Mouse (Mus musculus): Measurements from ENCODE around the gene Ube2d2b. TPM values are rescaled to one million over a fixed set of nuclear protein-coding genes. Genes with fewer than 3 reads are reported as not detected.
A peak's percentile ranks its signal among the peaks of the same experiment; 100 is the strongest.

The Ube2d2b gene
- polyA plus RNA-seq, 1 experiment from 2014 or later = 0.39 TPM

DNA sequence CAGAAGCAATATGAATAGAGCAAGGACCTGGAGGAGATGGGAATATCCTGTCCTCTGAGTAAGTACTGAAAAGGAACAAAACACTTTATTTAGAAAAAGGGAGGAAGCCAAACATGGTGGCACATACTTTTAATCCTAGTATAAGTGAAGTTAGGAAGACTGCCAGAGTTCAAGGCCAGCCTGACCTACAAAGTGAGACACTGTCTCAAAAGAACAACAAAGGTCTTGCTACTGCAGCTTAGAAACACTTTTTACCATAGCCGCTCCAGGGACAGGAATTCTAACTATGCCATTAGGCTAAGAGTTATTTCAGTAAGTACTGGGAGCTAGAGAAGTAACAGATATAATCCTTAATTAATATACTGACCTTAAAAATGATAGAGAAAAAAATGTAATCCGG, 15.2 kb upstream of the Ube2d2b start:
- H3K4me1 ChIP-seq = no peaks in the 10 kb centered on the region
- H3K4me2 ChIP-seq = no peak overlapping the region
- no peak overlapping the region for H3K9ac ChIP-seq
- no peaks in the 10 kb centered on the region for H3K27me3 ChIP-seq (replicated peaks)
- H3K9me3 ChIP-seq (replicated peaks) = no peaks in the 10 kb centered on the region
- peaks cover 87% of the 10 kb centered on the region for H3K36me3 ChIP-seq
- 93% methylated on average over 2 of the region's 2 CpGs for WGBS (ENCODE audit: insufficient replicate concordance)
- no peak for ATAC-seq
- H3K27ac ChIP-seq = no peak overlapping the region
- no peak overlapping the region for H3K4me3 ChIP-seq

DNA sequence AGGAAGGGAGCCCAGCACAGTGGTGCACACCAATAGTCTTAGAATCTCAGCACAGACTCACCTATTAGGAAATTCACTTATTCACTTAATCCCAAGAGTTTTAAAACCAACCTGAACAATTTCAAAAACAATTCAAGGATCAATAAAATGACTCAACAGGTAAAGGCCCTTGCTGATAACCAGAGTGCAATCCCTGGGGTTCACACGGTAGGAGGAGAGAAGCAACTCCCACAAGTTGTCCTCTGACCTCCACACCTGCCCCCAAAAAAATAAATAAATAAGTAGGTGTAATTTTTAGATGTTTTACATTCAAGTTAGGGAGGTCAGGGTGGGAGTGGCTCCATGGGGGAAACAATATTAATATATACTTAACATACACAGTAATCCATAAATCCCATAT, 7.4 kb upstream of the Ube2d2b start:
- Histone ChIP-seq H3K4me1 (0 out of 2 replicates have a peak, but pooled peaks cover 3% of the 10 kb centered on the region), H3K27ac (no peak overlapping the region), H3K9me3 (replicated peaks) (no peaks in the 10 kb centered on the region), H3K4me2 (no peak overlapping the region), H3K36me3 (peaks cover 26% of the 10 kb centered on the region), H3K27me3 (replicated peaks) (no peaks in the 10 kb centered on the region), H3K9ac (no peak overlapping the region), H3K4me3 (no peak overlapping the region)
- ATAC-seq = no peak
- 91% methylated on average over 1 of the region's 1 CpGs for WGBS (ENCODE audit: insufficient replicate concordance)

DNA sequence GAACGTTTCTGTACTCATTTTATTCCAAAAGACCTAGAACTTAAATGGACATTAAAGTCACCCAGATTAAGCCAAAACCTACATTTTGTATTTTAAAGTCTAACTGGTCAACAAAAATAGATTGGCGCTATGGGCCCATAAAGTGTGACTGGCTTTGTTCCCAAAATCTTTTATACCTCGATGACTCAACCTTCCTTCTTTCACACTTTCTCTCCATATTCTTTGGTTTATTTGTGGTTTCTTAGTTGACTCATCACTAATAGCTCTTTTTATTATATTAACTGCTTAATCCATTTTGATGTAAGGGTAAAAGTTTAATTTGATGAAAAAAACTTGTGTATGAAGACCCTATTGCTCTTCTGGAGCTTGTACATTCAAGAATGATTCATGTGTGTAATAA, 1.5 kb downstream of the Ube2d2b start:
- Histone ChIP-seq H3K4me1 (peaks cover 18% of the 10 kb centered on the region), H3K27ac (no peak overlapping the region), H3K9ac (no peak overlapping the region), H3K36me3 (peaks cover 22% of the 10 kb centered on the region), H3K9me3 (replicated peaks) (no peaks in the 10 kb centered on the region), H3K27me3 (replicated peaks) (no peaks in the 10 kb centered on the region), H3K4me3 (no peak overlapping the region), H3K4me2 (no peak overlapping the region)
- 87% methylated on average over 3 of the region's 3 CpGs for WGBS (ENCODE audit: insufficient replicate concordance)
- ATAC-seq = no peak

DNA sequence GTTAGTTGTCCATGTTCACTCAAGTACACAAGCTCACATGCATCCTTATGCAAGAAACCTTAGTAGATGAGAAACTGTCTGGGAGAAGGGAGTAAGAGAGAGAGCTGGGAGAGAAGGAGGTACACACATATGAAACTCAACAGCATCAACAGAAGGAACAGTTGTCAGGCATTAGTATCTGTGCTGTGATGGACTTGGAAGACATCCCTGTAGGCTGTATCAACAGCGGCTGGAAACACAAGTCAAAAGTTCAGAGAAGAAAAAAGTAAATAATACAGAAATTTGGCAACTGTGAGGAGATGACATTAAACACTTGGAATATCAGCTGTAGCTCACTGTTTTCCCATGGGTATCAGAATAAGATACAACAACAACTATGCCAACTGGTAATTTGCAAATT, 4.4 kb downstream of the Ube2d2b start:
- Histone ChIP-seq H3K4me2 (no peak overlapping the region), H3K36me3 (peaks cover 35% of the 10 kb centered on the region), H3K4me3 (no peak overlapping the region), H3K9me3 (replicated peaks) (no peaks in the 10 kb centered on the region), H3K4me1 (peaks cover 20% of the 10 kb centered on the region), H3K27me3 (replicated peaks) (no peaks in the 10 kb centered on the region), H3K27ac (no peak overlapping the region), H3K9ac (no peak overlapping the region)
- WGBS (ENCODE audit: insufficient replicate concordance) = 78% methylated on average over 1 of the region's 1 CpGs
- ATAC-seq = no peak

DNA sequence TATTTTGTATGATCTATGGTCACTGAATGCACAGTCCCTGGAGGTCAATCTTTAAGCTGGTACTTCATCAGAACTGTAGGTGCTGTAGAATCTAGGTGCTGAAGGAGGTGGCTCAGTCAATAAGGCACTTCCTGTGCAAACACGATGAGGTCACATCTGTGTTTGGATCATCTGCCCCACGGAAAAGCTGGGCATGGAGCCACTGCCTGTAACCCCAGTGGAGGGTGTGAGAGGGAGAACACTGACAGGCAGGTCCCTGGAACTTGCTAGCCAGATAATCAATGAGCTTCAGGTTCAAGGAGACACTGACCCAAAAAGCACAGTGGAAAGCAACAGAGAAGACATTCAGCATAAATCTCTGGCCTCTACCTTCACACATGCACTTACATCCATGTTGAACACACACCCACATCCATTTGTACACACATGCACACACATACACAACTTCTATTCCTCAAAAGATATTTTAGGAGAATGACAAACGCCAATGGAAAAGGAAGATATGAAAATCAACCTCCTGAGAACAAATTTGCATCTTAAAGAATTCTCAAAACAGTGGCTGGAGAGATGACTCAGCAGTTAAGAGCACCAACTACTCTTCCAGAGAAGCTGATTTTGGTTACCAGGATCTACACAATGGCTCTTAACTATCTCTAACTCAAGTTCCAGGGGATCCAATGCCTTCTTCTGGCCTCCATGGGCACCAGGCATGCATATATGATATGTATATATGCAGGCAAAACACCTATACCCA, 9.2 kb downstream of the Ube2d2b start:
- Histone ChIP-seq H3K4me3 (no peak overlapping the region), H3K27me3 (replicated peaks) (no peaks in the 10 kb centered on the region), H3K36me3 (peaks cover 44% of the 10 kb centered on the region), H3K4me1 (peaks cover 24% of the 10 kb centered on the region), H3K27ac (peak overlapping the region; percentile 49; the same call in 1 of the 2 replicates), H3K9me3 (replicated peaks) (no peaks in the 10 kb centered on the region), H3K9ac (no peak overlapping the region), H3K4me2 (no peak overlapping the region)
- ATAC-seq = peak; percentile 54
- 42% methylated on average over 3 of the region's 3 CpGs for WGBS (ENCODE audit: insufficient replicate concordance)

DNA sequence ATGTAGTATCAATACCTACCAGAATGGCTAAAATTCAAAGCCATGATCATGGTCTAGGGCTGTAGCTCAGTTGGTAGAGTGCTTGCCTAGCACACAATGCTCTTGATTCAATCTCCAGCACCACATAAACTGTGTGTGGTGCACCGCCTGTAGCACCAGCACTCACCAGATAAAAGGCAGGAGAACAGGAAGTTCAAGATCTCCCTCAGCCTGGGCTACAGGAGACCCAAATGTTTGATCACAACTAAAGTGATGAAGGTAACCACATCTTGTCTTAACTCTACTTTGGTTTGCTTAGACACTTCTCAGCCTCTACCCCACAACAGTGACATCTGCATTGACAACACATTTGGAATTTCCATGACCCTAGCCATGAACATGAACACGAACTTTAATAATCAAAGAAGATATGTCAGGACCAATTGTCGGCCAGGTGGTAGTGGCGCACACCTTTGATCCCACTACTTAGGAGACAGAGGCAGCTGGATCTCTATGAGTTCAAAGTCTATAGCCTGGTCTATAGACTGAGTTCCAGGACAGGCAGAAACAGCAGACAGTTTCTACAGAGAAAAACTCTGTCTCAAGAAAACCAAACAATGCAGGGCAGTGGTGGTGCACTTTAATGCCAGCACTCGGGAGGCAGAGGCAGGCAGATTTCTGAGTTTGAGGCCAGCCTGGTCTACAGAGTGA, 10.8 kb downstream of the Ube2d2b start:
- peaks cover 43% of the 10 kb centered on the region for H3K36me3 ChIP-seq
- ATAC-seq = no peak
- no peaks in the 10 kb centered on the region for H3K27me3 ChIP-seq (replicated peaks)
- no peak overlapping the region for H3K4me3 ChIP-seq
- H3K9me3 ChIP-seq (replicated peaks) = no peaks in the 10 kb centered on the region
- no peak overlapping the region for H3K4me2 ChIP-seq
- no peak overlapping the region for H3K9ac ChIP-seq
- 72% methylated on average over 5 of the region's 5 CpGs for WGBS (ENCODE audit: insufficient replicate concordance)
- no peak overlapping the region for H3K27ac ChIP-seq
- H3K4me1 ChIP-seq = peaks cover 16% of the 10 kb centered on the region

DNA sequence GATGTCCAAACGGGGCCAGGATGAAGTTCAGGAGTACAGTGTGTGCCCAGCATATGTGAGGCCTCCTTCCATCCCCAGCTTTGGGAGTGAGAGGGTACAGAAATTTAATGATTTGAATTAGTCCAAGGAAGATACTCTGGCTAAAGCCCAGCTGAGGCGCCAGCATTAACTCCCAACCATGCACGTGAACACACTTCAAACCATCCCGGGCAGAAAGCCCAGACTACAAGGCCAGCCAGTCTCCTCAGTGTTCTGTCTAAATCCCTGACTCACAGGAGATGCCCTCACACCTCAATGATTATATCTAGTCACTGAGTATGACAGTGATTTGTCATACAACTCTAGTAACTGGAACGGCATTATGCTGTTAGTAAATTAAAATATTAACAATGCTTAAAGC, 17.4 kb downstream of the Ube2d2b start:
- no peak overlapping the region for H3K4me2 ChIP-seq
- ATAC-seq = no peak
- 90% methylated on average over 5 of the region's 5 CpGs for WGBS (ENCODE audit: insufficient replicate concordance)

DNA sequence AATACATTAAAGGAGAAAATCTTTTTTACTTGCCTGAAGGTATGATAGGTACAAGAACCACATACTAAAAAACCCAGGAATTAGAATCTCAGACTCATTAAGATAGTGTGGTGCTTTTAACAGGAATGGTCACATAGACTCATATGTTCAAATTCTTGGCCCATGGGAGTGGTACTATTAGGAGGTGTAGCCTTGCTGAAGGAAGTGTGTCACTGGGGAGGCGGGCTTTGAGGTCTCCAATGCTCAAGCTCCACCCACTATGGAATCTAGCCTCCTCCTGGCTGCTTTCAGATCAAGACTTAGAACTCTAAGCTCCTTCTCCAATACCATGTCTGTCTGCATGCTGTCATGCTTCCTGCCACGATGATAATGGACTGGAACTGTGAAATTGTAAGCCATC, 17.9 kb downstream of the Ube2d2b start:
- Histone ChIP-seq H3K9ac (no peak overlapping the region), H3K36me3 (peaks cover 33% of the 10 kb centered on the region), H3K9me3 (replicated peaks) (peaks cover 3% of the 10 kb centered on the region; the same call in 1 of the 2 replicates), H3K4me1 (peaks cover 16% of the 10 kb centered on the region), H3K4me2 (no peak overlapping the region), H3K27me3 (replicated peaks) (no peaks in the 10 kb centered on the region), H3K4me3 (no peak overlapping the region), H3K27ac (no peak overlapping the region)
- 69% methylated on average over 2 of the region's 2 CpGs for WGBS (ENCODE audit: insufficient replicate concordance)
- ATAC-seq = no peak

More for the DNA sequence above, 17.4 kb downstream of the Ube2d2b start:
- Histone ChIP-seq H3K36me3 (peaks cover 36% of the 10 kb centered on the region), H3K9me3 (replicated peaks) (peaks cover 3% of the 10 kb centered on the region; the same call in 1 of the 2 replicates), H3K27me3 (replicated peaks) (no peaks in the 10 kb centered on the region), H3K4me1 (0 out of 2 replicates have a peak, but pooled peaks cover 14% of the 10 kb centered on the region), H3K4me3 (no peak overlapping the region), H3K27ac (no peak overlapping the region), H3K9ac (no peak overlapping the region)

DNA sequence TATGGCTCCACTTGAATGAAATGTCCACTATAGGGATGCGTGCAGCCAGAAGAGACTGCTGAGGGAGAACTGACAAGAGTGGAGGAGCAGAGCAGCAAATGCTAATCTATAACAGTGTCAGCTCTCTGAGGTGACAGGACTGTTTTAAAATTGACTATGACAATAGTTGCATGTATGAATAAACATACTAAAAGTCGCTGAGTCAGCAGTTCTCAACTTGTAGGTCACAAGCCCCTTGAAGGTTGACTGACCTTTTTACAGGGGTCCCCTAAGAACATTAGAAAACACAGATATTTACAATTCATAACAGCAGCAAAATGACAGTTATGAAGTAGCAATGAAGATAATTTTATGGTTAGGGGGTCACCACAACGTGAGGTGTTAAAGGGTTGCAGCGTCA, 19.1 kb downstream of the Ube2d2b start:
- H3K4me1 ChIP-seq = peaks cover 27% of the 10 kb centered on the region
- no peaks in the 10 kb centered on the region for H3K27me3 ChIP-seq (replicated peaks)
- peaks cover 33% of the 10 kb centered on the region for H3K36me3 ChIP-seq
- no peak overlapping the region for H3K4me3 ChIP-seq
- H3K9ac ChIP-seq = no peak overlapping the region
- 79% methylated on average over 4 of the region's 4 CpGs for WGBS (ENCODE audit: insufficient replicate concordance)
- H3K9me3 ChIP-seq (replicated peaks) = peaks cover 3% of the 10 kb centered on the region; the same call in 1 of the 2 replicates
- ATAC-seq = no peak
- H3K27ac ChIP-seq = no peak overlapping the region
- no peak overlapping the region for H3K4me2 ChIP-seq

DNA sequence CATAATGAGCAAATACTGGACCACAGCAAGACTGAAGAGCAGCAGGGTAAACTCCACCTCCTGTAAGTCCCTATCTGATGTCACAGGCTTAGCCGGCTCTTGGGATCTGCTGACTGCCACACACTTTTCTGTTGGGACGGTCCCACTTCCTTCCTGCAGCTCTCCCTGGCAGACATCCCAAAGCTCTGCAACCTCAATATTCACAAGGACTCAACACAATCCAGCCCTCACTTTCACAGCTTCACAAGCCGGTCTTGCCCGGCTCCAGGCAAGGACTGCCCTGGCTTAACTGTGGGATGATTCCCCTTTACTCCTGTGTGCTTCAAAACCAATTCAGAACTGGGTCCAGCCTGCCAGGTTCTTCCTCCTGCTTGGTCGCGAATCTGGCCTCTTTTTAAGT, 23.9 kb downstream of the Ube2d2b start:
- 28% methylated on average over 6 of the region's 6 CpGs for WGBS (ENCODE audit: insufficient replicate concordance)
- peaks cover 3% of the 10 kb centered on the region; the same call in 1 of the 2 replicates for H3K9me3 ChIP-seq (replicated peaks)
- peak overlapping the region; percentile 49 for H3K27ac ChIP-seq
- H3K9ac ChIP-seq = no peak overlapping the region
- H3K36me3 ChIP-seq = peaks cover 28% of the 10 kb centered on the region
- ATAC-seq = no peak; the same call in 1 of the 2 replicates
- H3K27me3 ChIP-seq (replicated peaks) = no peaks in the 10 kb centered on the region
- no peak overlapping the region for H3K4me3 ChIP-seq
- H3K4me1 ChIP-seq = peaks cover 44% of the 10 kb centered on the region
- H3K4me2 ChIP-seq = peak overlapping the region; percentile 4; the same call in 1 of the 2 replicates

DNA sequence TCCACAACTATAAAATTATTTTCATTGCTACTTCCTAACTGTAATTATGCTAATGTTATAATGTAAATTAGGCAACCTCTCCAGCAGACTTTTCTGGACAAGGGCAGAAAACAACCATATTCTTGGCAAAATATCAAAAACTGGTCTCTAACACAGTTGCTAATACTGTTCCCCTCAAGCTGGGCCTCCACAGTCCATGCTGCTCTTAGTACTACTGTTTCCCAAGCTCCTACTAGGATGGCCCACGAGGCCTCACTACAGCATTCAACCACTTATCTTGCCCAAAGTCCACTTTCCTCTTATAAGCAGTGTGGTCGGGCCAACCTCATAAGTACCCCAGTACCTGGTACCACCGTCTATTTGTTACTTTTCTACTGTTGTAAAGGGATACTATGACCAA, 24.7 kb downstream of the Ube2d2b start:
- Histone ChIP-seq H3K4me3 (no peak overlapping the region), H3K36me3 (peaks cover 23% of the 10 kb centered on the region), H3K4me2 (no peak overlapping the region), H3K9me3 (replicated peaks) (peaks cover 3% of the 10 kb centered on the region; the same call in 1 of the 2 replicates), H3K4me1 (peaks cover 44% of the 10 kb centered on the region), H3K27me3 (replicated peaks) (no peaks in the 10 kb centered on the region), H3K9ac (no peak overlapping the region), H3K27ac (no peak overlapping the region)
- no peak for ATAC-seq
- WGBS (ENCODE audit: insufficient replicate concordance) = 41% methylated on average over 3 of the region's 3 CpGs

DNA sequence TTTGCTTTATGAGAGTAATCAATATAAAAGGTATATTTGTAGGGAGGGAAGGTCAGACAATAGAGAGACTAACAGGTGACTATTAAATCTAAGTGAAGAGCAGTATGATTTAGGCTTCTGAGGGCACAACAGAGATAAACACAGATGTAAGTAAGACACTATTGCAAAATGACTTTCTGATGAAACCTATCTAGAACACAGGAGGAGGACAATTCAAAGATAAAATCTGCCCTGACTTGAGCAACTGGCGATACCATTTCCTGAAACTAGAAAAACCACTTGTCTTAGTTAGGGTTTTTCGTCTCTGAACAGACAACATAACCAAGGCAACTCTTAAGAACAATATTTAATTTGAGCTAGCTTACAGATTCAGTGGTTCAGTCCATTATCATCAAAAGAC, 25.6 kb downstream of the Ube2d2b start:
- Histone ChIP-seq H3K27me3 (replicated peaks) (no peaks in the 10 kb centered on the region), H3K36me3 (peaks cover 13% of the 10 kb centered on the region), H3K4me3 (no peak overlapping the region), H3K9me3 (replicated peaks) (0 out of 2 replicates have a peak, but pooled peaks cover 3% of the 10 kb centered on the region), H3K4me1 (peaks cover 45% of the 10 kb centered on the region), H3K27ac (no peak overlapping the region), H3K9ac (no peak overlapping the region), H3K4me2 (no peak overlapping the region)
- ATAC-seq = no peak
- 29% methylated on average over 2 of the region's 2 CpGs for WGBS (ENCODE audit: insufficient replicate concordance)
